Mouse (Mus musculus) lung, postnatal 14 days (tissue): ENCODE measurements around the gene Henmt1.

Experiments
- DNase-seq: peaks from one replicate; pipeline ENCODE4 v3.0.0; 2021

Gene Henmt1

GRCm38 (mm10) chr3:108939573-108939972 lies at the start of gene Henmt1:
Gene Henmt1, plus strand, starts transcription at chr3:108939873.
- no peak for DNase-seq

- DNase-seq, result no peak
Observed at GRCm38 (mm10) chr3:108889908-108890307, 49.8 kb upstream of the Henmt1 start, which contains the start of gene Fndc7. Gene Fndc7, minus strand, starts transcription at chr3:108890008.

GRCm38 (mm10) chr3:108892080-108892479 lies 47.6 kb upstream of the Henmt1 start:
- no peak for DNase-seq

- DNase-seq, result no peak
Observed at GRCm38 (mm10) chr3:108892914-108893313, 46.8 kb upstream of the Henmt1 start.

GRCm38 (mm10) chr3:108898640-108899039 lies 41.0 kb upstream of the Henmt1 start:
- no peak for DNase-seq

GRCm38 (mm10) chr3:108900147-108900546 lies 39.5 kb upstream of the Henmt1 start:
- DNase-seq, result no peak

GRCm38 (mm10) chr3:108900681-108901080 lies 39.0 kb upstream of the Henmt1 start:
- DNase-seq, result no peak

- no peak for DNase-seq
Observed at GRCm38 (mm10) chr3:108902038-108902437, 37.6 kb upstream of the Henmt1 start.

GRCm38 (mm10) chr3:108902934-108903333 lies 36.7 kb upstream of the Henmt1 start:
- no peak for DNase-seq

- peak; percentile 13 for DNase-seq
Observed at GRCm38 (mm10) chr3:108910303-108911080, 29.2 kb upstream of the Henmt1 start.

- DNase-seq, result peak; percentile 59
Observed at GRCm38 (mm10) chr3:108911081-108911547, 28.6 kb upstream of the Henmt1 start.

GRCm38 (mm10) chr3:108911548-108912413 lies 27.9 kb upstream of the Henmt1 start, which contains the start of gene Prpf38b:
Gene Prpf38b, minus strand, starts transcription at chr3:108911727.
- peak; percentile 96 for DNase-seq

GRCm38 (mm10) chr3:108915999-108916398 lies 23.7 kb upstream of the Henmt1 start:
- no peak for DNase-seq

- no peak for DNase-seq
Observed at GRCm38 (mm10) chr3:108916857-108917256, 22.8 kb upstream of the Henmt1 start.

- no peak for DNase-seq
Observed at GRCm38 (mm10) chr3:108917986-108918385, 21.7 kb upstream of the Henmt1 start.

GRCm38 (mm10) chr3:108918852-108919251 lies 20.8 kb upstream of the Henmt1 start:
- DNase-seq, result no peak

- DNase-seq, result no peak
Observed at GRCm38 (mm10) chr3:108920442-108921070, 19.1 kb upstream of the Henmt1 start.

GRCm38 (mm10) chr3:108921822-108922221 lies 17.9 kb upstream of the Henmt1 start:
- no peak for DNase-seq

GRCm38 (mm10) chr3:108925677-108926076 lies 14.0 kb upstream of the Henmt1 start:
- no peak for DNase-seq

- DNase-seq, result no peak
Observed at GRCm38 (mm10) chr3:108926308-108926707, 13.4 kb upstream of the Henmt1 start.

GRCm38 (mm10) chr3:108933557-108933956 lies 6.1 kb upstream of the Henmt1 start:
- no peak for DNase-seq

GRCm38 (mm10) chr3:108938691-108939090 lies 982 bp upstream of the Henmt1 start:
- no peak for DNase-seq

GRCm38 (mm10) chr3:108940001-108940633 lies 444 bp downstream of the Henmt1 start, which contains the start of gene Gm9857:
Gene Gm9857, minus strand, starts transcription at chr3:108940445.
- DNase-seq, result peak; percentile 13
